Mouse (Mus musculus) stomach, postnatal 0 days (tissue): Measurements from ENCODE around the gene Gucy1a1. TPM values are rescaled to one million over a fixed set of nuclear protein-coding genes. Genes with fewer than 3 reads are reported as not detected.

ENCODE experiments used
- ATAC-seq: fragments of 200-750 bp; cut with Nextera tagmentation; 2 replicates; pipeline ENCODE4 v1.8.0; 2017; ENCODE audit not compliant: low FRiP score, low TSS enrichment
- DNase-seq: peaks from one replicate; pipeline ENCODE4 v3.0.0-alpha.2; 2016; ENCODE audit warnings: low spot score
- H3K27ac ChIP-seq: fragments of 300-500 bp; sonication (generic); replicated peaks from 2 replicates; pipeline ENCODE4 v1.5.1; 2014; ENCODE audit warnings: mild to moderate bottlenecking, control low read depth
- H3K27me3 ChIP-seq: fragments of 300-500 bp; sonication (generic); 2 replicates; pipeline ENCODE4 v1.6.1; 2014; ENCODE audit warnings: low read length; ENCODE audit not compliant: control insufficient read depth, insufficient read depth
- H3K36me3 ChIP-seq: fragments of 300-500 bp; sonication (generic); 2 replicates; pipeline ENCODE4 v1.6.1; 2014; ENCODE audit warnings: low read length, mixed read lengths; ENCODE audit not compliant: control insufficient read depth, insufficient read depth
- H3K4me1 ChIP-seq: fragments of 300-500 bp; sonication (generic); replicated peaks from 2 replicates; pipeline ENCODE4 v1.6.1; 2014; ENCODE audit warnings: antibody characterized with exemption; ENCODE audit not compliant: control insufficient read depth, insufficient read depth
- H3K4me2 ChIP-seq: fragments of 300-500 bp; sonication (generic); replicated peaks from 2 replicates; pipeline ENCODE4 v1.6.1; 2014; ENCODE audit warnings: low read depth, mild to moderate bottlenecking, control low read depth, moderate library complexity
- H3K4me3 ChIP-seq: fragments of 300-500 bp; sonication (generic); 2 replicates; pipeline ENCODE4 v1.5.1; 2014; ENCODE audit warnings: low read depth, low read length, control low read depth
- H3K9ac ChIP-seq: fragments of 300-500 bp; sonication (generic); 2 replicates; pipeline ENCODE4 v1.6.1; 2014; ENCODE audit warnings: mild to moderate bottlenecking, low read length, control low read depth, mixed read lengths
- H3K9me3 ChIP-seq: fragments of 300-500 bp; sonication (generic); 2 replicates; pipeline ENCODE4 v1.6.1; 2016; ENCODE audit warnings: low read length; ENCODE audit not compliant: control insufficient read depth
- CTCF ChIP-seq: IDR thresholded peaks from 2 replicates; pipeline ENCODE4 v1.5.1; 2016; ENCODE audit warnings: antibody characterized with exemption, low read depth, mild to moderate bottlenecking, moderate library complexity
- EP300 ChIP-seq: optimal IDR thresholded peaks from 2 replicates; pipeline ENCODE3; 2016; ENCODE audit warnings: antibody characterized with exemption
- WGBS: fragments of 180-500 bp; shearing (Covaris S2); extraction: QIAGEN DNeasy Blood & Tissue Kit; methylation state at CpG from one replicate; pipeline ENCODE4 v1.1.7; 2014; 5-methylcytosine and 5-hydroxymethylcytosine counted together
- polyA plus RNA-seq: library from polyadenylated mRNA; unstranded; fragments of >200 nt; fragmentation: Nextera tagmentation; extraction: Ambion mirVana; gene quantifications from 2 replicates; pipeline ENCODE4 v1.2.1, GENCODE M21; 2015

Gucy1a1 gene
- polyA plus RNA-seq, 1 experiment from 2014 or later = 17.3 TPM

- no peak for TF ChIP-seq EP300
- peak; percentile 19; the same call in 1 of the 2 replicates for TF ChIP-seq CTCF
- WGBS = under 1% methylated on average over 32 of the region's 34 CpGs
- Histone ChIP-seq H3K4me2 (peak overlapping the region; percentile 62), H3K9me3 (no peaks in the 10 kb centered on the region), H3K27me3 (no peaks in the 10 kb centered on the region), H3K27ac (peak overlapping the region; percentile 63), H3K36me3 (no peaks in the 10 kb centered on the region), H3K9ac (peak overlapping the region; percentile 58), H3K4me3 (peak overlapping the region; percentile 52), H3K4me1 (peaks cover 2% of the 10 kb centered on the region; the same call in 1 of the 2 replicates)
- ATAC-seq = peak; percentile 78
- DNase-seq = peak; percentile 29
These were observed 71.8 kb downstream of the Gucy1a1 start for GRCm38 (mm10) chr3:82073741-82074181.

DNA sequence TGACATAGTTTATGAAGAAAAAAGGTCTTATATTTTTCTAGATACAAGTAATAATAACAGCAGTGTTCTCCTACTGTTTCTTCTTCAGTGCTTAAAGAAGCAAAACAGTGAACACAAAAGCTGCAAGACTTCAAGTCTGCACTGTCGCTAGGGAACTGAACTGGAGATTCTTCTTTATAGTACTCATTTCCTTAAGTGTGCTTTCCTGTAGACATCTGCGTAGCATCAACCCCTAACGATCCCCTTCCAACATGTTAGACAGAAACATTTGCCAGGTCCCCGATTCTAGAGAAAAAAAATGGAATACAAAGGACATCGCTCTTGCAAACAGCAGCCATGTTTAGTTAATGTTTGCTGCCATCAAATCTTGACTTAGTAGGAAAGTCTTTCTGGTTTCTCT, 77.8 kb downstream of the Gucy1a1 start:
- Histone ChIP-seq H3K27me3 (no peaks in the 10 kb centered on the region), H3K4me3 (no peak overlapping the region), H3K36me3 (no peaks in the 10 kb centered on the region), H3K9ac (no peak overlapping the region), H3K27ac (no peak overlapping the region), H3K9me3 (no peaks in the 10 kb centered on the region), H3K4me2 (no peak overlapping the region), H3K4me1 (no peaks in the 10 kb centered on the region)
- TF ChIP-seq EP300 = no peak
- WGBS = 49% methylated on average over 5 of the region's 5 CpGs
- DNase-seq (no peak), ATAC-seq (no peak)

- no peak overlapping the region for H3K4me2 ChIP-seq
- WGBS = 24% methylated on average over 9 of the region's 9 CpGs
- H3K4me1 ChIP-seq = no peaks in the 10 kb centered on the region
- no peak overlapping the region for H3K9ac ChIP-seq
- H3K27ac ChIP-seq = 0 out of 2 replicates have a peak overlapping the region, but pooled peaks have one; percentile 26
- TF ChIP-seq CTCF (peak; percentile 41), EP300 (no peak)
- H3K27me3 ChIP-seq = no peaks in the 10 kb centered on the region
- no peak for ATAC-seq
- no peaks in the 10 kb centered on the region for H3K9me3 ChIP-seq
- no peak for DNase-seq
- H3K36me3 ChIP-seq = no peaks in the 10 kb centered on the region
- H3K4me3 ChIP-seq = no peak overlapping the region
These were observed 84.0 kb downstream of the Gucy1a1 start for GRCm38 (mm10) chr3:82061402-82062180.

DNA sequence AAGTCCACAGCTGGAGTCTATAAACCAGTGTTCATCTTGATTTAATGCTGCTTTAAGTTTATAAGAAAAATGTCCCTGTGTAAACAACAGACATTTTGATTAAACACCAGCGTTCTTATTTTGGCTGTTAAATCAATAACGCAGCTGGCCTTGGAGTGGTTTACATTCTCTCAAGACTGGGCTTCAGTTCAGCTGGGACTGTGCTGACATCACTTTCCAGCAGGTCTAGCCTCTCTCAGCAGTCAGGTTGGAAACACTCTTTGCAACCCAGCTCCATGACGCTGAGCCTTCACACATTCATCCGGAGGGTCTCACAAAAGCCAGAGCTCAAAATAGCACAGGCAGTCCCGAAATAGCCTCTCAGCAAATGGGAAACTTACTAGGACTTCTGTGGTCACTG, 88.4 kb downstream of the Gucy1a1 start:
- ATAC-seq = peak; percentile 90; the same call in 1 of the 2 replicates
- Histone ChIP-seq H3K4me3 (no peak overlapping the region), H3K27me3 (no peaks in the 10 kb centered on the region), H3K9me3 (no peaks in the 10 kb centered on the region), H3K4me1 (no peaks in the 10 kb centered on the region), H3K27ac (no peak overlapping the region), H3K4me2 (no peak overlapping the region), H3K36me3 (no peaks in the 10 kb centered on the region), H3K9ac (no peak overlapping the region)
- DNase-seq = peak; percentile 34
- 20% methylated on average over 5 of the region's 5 CpGs for WGBS
- peak; percentile 87 for TF ChIP-seq EP300
- TF ChIP-seq CTCF = no peak

- ATAC-seq = no peak
- 39% methylated on average over 5 of the region's 5 CpGs for WGBS
- TF ChIP-seq CTCF (no peak), EP300 (no peak)
- no peaks in the 10 kb centered on the region for H3K9me3 ChIP-seq
- DNase-seq = no peak
- H3K27ac ChIP-seq = peak overlapping the region; percentile 56
- H3K27me3 ChIP-seq = no peaks in the 10 kb centered on the region
- H3K4me3 ChIP-seq = no peak overlapping the region
- H3K36me3 ChIP-seq = no peaks in the 10 kb centered on the region
- no peaks in the 10 kb centered on the region for H3K4me1 ChIP-seq
- H3K9ac ChIP-seq = no peak overlapping the region
- H3K4me2 ChIP-seq = no peak overlapping the region
These were observed 91.2 kb downstream of the Gucy1a1 start for GRCm38 (mm10) chr3:82054283-82054974.

GRCm38 (mm10) chr3:82052029-82052428, 93.6 kb downstream of the Gucy1a1 start:
- H3K27ac ChIP-seq = no peak overlapping the region; the same call in 1 of the 2 replicates

More at GRCm38 (mm10) chr3:82052029-82052428, 93.6 kb downstream of the Gucy1a1 start:
- H3K9ac ChIP-seq = no peak overlapping the region
- H3K27me3 ChIP-seq = no peaks in the 10 kb centered on the region
- TF ChIP-seq CTCF = no peak
- no peak for TF ChIP-seq EP300
- no peaks in the 10 kb centered on the region for H3K4me1 ChIP-seq
- ATAC-seq (no peak), DNase-seq (no peak)
- no peak overlapping the region for H3K4me3 ChIP-seq
- no peak overlapping the region for H3K4me2 ChIP-seq
- H3K9me3 ChIP-seq = no peaks in the 10 kb centered on the region
- 39% methylated on average over 2 of the region's 2 CpGs for WGBS
- no peaks in the 10 kb centered on the region for H3K36me3 ChIP-seq
